Mouse (Mus musculus) midbrain, embryonic 16.5 days (tissue): ENCODE measurements around the gene Kcnmb4. TPM values are rescaled to one million over a fixed set of nuclear protein-coding genes. Genes with fewer than 3 reads are reported as not detected.
A peak's percentile ranks its signal among the peaks of the same experiment; 100 is the strongest.

Experiments
- ATAC-seq: fragments of 200-750 bp; cut with Nextera tagmentation; 2 replicates; pipeline ENCODE4 v1.8.0; 2017; ENCODE audit warnings: moderate TSS enrichment
- H3K27ac ChIP-seq: fragments of 300-500 bp; sonication (generic); 2 replicates; pipeline ENCODE4 v1.5.1; 2014; ENCODE audit warnings: mild to moderate bottlenecking, low read length, mixed read lengths
- H3K27me3 ChIP-seq: fragments of 300-500 bp; sonication (generic); 2 replicates; pipeline ENCODE4 v1.6.1; 2014; ENCODE audit warnings: low read depth, low read length, mixed read lengths; ENCODE audit not compliant: control insufficient read depth, insufficient read depth
- H3K36me3 ChIP-seq: fragments of 300-500 bp; sonication (generic); 2 replicates; pipeline ENCODE4 v1.6.1; 2014; ENCODE audit warnings: mild to moderate bottlenecking, low read length, moderate library complexity, mixed read lengths; ENCODE audit not compliant: control insufficient read depth, insufficient read depth
- H3K4me1 ChIP-seq: fragments of 300-500 bp; sonication (generic); 2 replicates; pipeline ENCODE4 v1.6.1; 2014; ENCODE audit warnings: mild to moderate bottlenecking, low read length, mixed read lengths; ENCODE audit not compliant: control insufficient read depth, insufficient read depth
- H3K4me2 ChIP-seq: fragments of 300-500 bp; sonication (generic); 2 replicates; pipeline ENCODE4 v1.6.1; 2014; ENCODE audit warnings: mild to moderate bottlenecking, low read length, mixed read lengths
- H3K4me3 ChIP-seq: fragments of 300-500 bp; sonication (generic); 2 replicates; pipeline ENCODE4 v1.5.1; 2014; ENCODE audit warnings: low read depth, mild to moderate bottlenecking, low read length, moderate library complexity, mixed read lengths
- H3K9ac ChIP-seq: fragments of 300-500 bp; sonication (generic); 2 replicates; pipeline ENCODE4 v1.6.1; 2014; ENCODE audit warnings: low read depth, low read length, mixed read lengths
- H3K9me3 ChIP-seq: fragments of 300-500 bp; sonication (generic); replicated peaks from 2 replicates; pipeline ENCODE4 v1.6.1; 2014; ENCODE audit warnings: mild to moderate bottlenecking, low read length, mixed read lengths; ENCODE audit not compliant: control insufficient read depth, poor library complexity, severe bottlenecking
- WGBS: fragments of 180-500 bp; shearing (Covaris S2); extraction: QIAGEN DNeasy Blood & Tissue Kit; methylation state at CpG from one replicate; pipeline ENCODE4 v1.1.7; 2014; 5-methylcytosine and 5-hydroxymethylcytosine counted together
- polyA plus RNA-seq: library from polyadenylated mRNA; unstranded; fragments of >200 nt; fragmentation: Nextera tagmentation; extraction: Ambion mirVana; gene quantifications from 2 replicates; pipeline ENCODE4 v1.2.1, GENCODE M21; 2015

The Kcnmb4 gene
- polyA plus RNA-seq, 1 experiment from 2014 or later, result 17.1 TPM

- H3K4me3 ChIP-seq, result no peak overlapping the region
- no peak overlapping the region for H3K9ac ChIP-seq
- H3K4me2 ChIP-seq, result no peak overlapping the region
- H3K27ac ChIP-seq, result no peak overlapping the region
- no peak for ATAC-seq
- no peaks in the 10 kb centered on the region for H3K27me3 ChIP-seq
- peaks cover 3% of the 10 kb centered on the region; the same call in 1 of the 2 replicates for H3K4me1 ChIP-seq
- H3K36me3 ChIP-seq, result no peaks in the 10 kb centered on the region
- H3K9me3 ChIP-seq, result no peaks in the 10 kb centered on the region
- 94% methylated on average over 6 of the region's 6 CpGs for WGBS
Measured at GRCm38 (mm10) chr10:116402742-116403425, 70.8 kb downstream of the Kcnmb4 start.

GRCm38 (mm10) chr10:116397973-116398372 is 75.7 kb downstream of the Kcnmb4 start:
- H3K4me2 ChIP-seq, result peak overlapping the region; percentile 39

GRCm38 (mm10) chr10:116397573-116397972 is 76.1 kb downstream of the Kcnmb4 start:
- no peaks in the 10 kb centered on the region for H3K36me3 ChIP-seq
- H3K4me2 ChIP-seq, result peak overlapping the region; percentile 39

More at GRCm38 (mm10) chr10:116397973-116398372, 75.7 kb downstream of the Kcnmb4 start:
- Histone ChIP-seq H3K9ac (no peak overlapping the region), H3K4me1 (no peaks in the 10 kb centered on the region), H3K27ac (no peak overlapping the region), H3K36me3 (no peaks in the 10 kb centered on the region), H3K27me3 (no peaks in the 10 kb centered on the region), H3K4me3 (no peak overlapping the region), H3K9me3 (no peaks in the 10 kb centered on the region)
- no peak for ATAC-seq
- WGBS, result 52% methylated on average over 12 of the region's 12 CpGs

GRCm38 (mm10) chr10:116396966-116397365 is 76.7 kb downstream of the Kcnmb4 start:
- no peaks in the 10 kb centered on the region for H3K36me3 ChIP-seq
- no peak overlapping the region for H3K4me3 ChIP-seq
- H3K4me1 ChIP-seq, result no peaks in the 10 kb centered on the region
- H3K9me3 ChIP-seq, result no peaks in the 10 kb centered on the region
- ATAC-seq, result no peak
- H3K4me2 ChIP-seq, result no peak overlapping the region
- WGBS, result 92% methylated on average over 13 of the region's 13 CpGs
- no peak overlapping the region for H3K27ac ChIP-seq
- no peaks in the 10 kb centered on the region for H3K27me3 ChIP-seq
- H3K9ac ChIP-seq, result no peak overlapping the region

More at GRCm38 (mm10) chr10:116397573-116397972, 76.1 kb downstream of the Kcnmb4 start:
- no peak for ATAC-seq
- no peak overlapping the region for H3K9ac ChIP-seq
- no peak overlapping the region for H3K4me3 ChIP-seq
- H3K27me3 ChIP-seq, result no peaks in the 10 kb centered on the region
- H3K27ac ChIP-seq, result no peak overlapping the region
- H3K9me3 ChIP-seq, result no peaks in the 10 kb centered on the region
- whole genome bisulfite sequencing, result 33% methylated on average over 14 of the region's 14 CpGs
- H3K4me1 ChIP-seq, result no peaks in the 10 kb centered on the region

GRCm38 (mm10) chr10:116396279-116396678 is 77.4 kb downstream of the Kcnmb4 start:
- no peaks in the 10 kb centered on the region for H3K27me3 ChIP-seq

GRCm38 (mm10) chr10:116394585-116394984 is 79.1 kb downstream of the Kcnmb4 start:
- no peak overlapping the region for H3K4me3 ChIP-seq
- WGBS, result 17% methylated on average over 3 of the region's 4 CpGs
- H3K27ac ChIP-seq, result no peak overlapping the region
- no peak overlapping the region for H3K9ac ChIP-seq
- no peaks in the 10 kb centered on the region for H3K36me3 ChIP-seq
- no peaks in the 10 kb centered on the region for H3K4me1 ChIP-seq
- no peaks in the 10 kb centered on the region for H3K27me3 ChIP-seq
- no peaks in the 10 kb centered on the region for H3K9me3 ChIP-seq
- no peak overlapping the region for H3K4me2 ChIP-seq
- ATAC-seq, result no peak

More at GRCm38 (mm10) chr10:116396279-116396678, 77.4 kb downstream of the Kcnmb4 start:
- H3K36me3 ChIP-seq, result no peaks in the 10 kb centered on the region
- no peak overlapping the region for H3K27ac ChIP-seq
- ATAC-seq, result no peak
- no peak overlapping the region for H3K9ac ChIP-seq
- no peaks in the 10 kb centered on the region for H3K9me3 ChIP-seq
- no peak overlapping the region for H3K4me2 ChIP-seq
- no peak overlapping the region for H3K4me3 ChIP-seq
- H3K4me1 ChIP-seq, result no peaks in the 10 kb centered on the region
- 87% methylated on average over 5 of the region's 5 CpGs for WGBS

GRCm38 (mm10) chr10:116393790-116394475 is 79.7 kb downstream of the Kcnmb4 start:
- Histone ChIP-seq H3K36me3 (no peaks in the 10 kb centered on the region), H3K4me1 (no peaks in the 10 kb centered on the region), H3K4me2 (no peak overlapping the region), H3K27ac (no peak overlapping the region), H3K4me3 (no peak overlapping the region), H3K27me3 (no peaks in the 10 kb centered on the region), H3K9me3 (no peaks in the 10 kb centered on the region), H3K9ac (no peak overlapping the region)
- no peak for ATAC-seq
- 73% methylated on average over 9 of the region's 9 CpGs for WGBS

GRCm38 (mm10) chr10:116388840-116389239 is 84.8 kb downstream of the Kcnmb4 start:
- Histone ChIP-seq H3K9me3 (no peaks in the 10 kb centered on the region), H3K9ac (no peak overlapping the region), H3K4me1 (no peaks in the 10 kb centered on the region), H3K36me3 (no peaks in the 10 kb centered on the region), H3K27ac (no peak overlapping the region), H3K4me2 (no peak overlapping the region), H3K4me3 (no peak overlapping the region), H3K27me3 (no peaks in the 10 kb centered on the region)
- no peak for ATAC-seq
- WGBS, result 46% methylated on average over 6 of the region's 6 CpGs

GRCm38 (mm10) chr10:116386391-116386885 is 87.2 kb downstream of the Kcnmb4 start:
- no peak; the same call in 1 of the 2 replicates for ATAC-seq

More at GRCm38 (mm10) chr10:116386391-116386885, 87.2 kb downstream of the Kcnmb4 start:
- Histone ChIP-seq H3K27me3 (no peaks in the 10 kb centered on the region), H3K27ac (no peak overlapping the region; the same call in 1 of the 2 replicates), H3K9me3 (no peaks in the 10 kb centered on the region), H3K4me3 (no peak overlapping the region), H3K4me1 (no peaks in the 10 kb centered on the region), H3K36me3 (no peaks in the 10 kb centered on the region), H3K9ac (no peak overlapping the region), H3K4me2 (no peak overlapping the region)
- 39% methylated on average over 7 of the region's 7 CpGs for WGBS
